Mouse (Mus musculus) MEL (cell line): ENCODE data around the gene Tas2r134. TPM values are rescaled to one million over a fixed set of nuclear protein-coding genes. Genes with fewer than 3 reads are reported as not detected.

Experiments used
- DNase-seq: peaks from one replicate; pipeline ENCODE4 v3.0.0; 2011; ENCODE audit warnings: low read depth, low spot score
- H3K27ac ChIP-seq: 2 replicates; pipeline ENCODE4 v1.5.1; 2012; ENCODE audit warnings: low read depth, mild to moderate bottlenecking, control low read depth, low read length, moderate library complexity; ENCODE audit not compliant: control insufficient read depth
- H3K27me3 ChIP-seq, 2 experiments: fragments of 150-350 bp in 1 of 2; sonication (generic) in 1 of 2; 2 replicates each; pipeline ENCODE4 v1.6.1; 2012; ENCODE audit warnings: low read length in 2 of 2, mild to moderate bottlenecking in 2 of 2, improper control_type of control experiment in 1 of 2, moderate library complexity in 1 of 2; ENCODE audit not compliant: insufficient read depth in 2 of 2, control insufficient read depth in 1 of 2
- H3K36me3 ChIP-seq, 2 experiments: 2 replicates each; pipeline ENCODE4 v1.6.1; 2012 to 2014; ENCODE audit warnings: low read length in 2 of 2, improper control_type of control experiment in 1 of 2, inconsistent platforms in 1 of 2, mild to moderate bottlenecking in 1 of 2; ENCODE audit not compliant: insufficient read depth in 2 of 2, control insufficient read depth in 1 of 2
- H3K4me1 ChIP-seq, 2 experiments: fragments of 150-350 bp in 1 of 2; sonication (generic) in 1 of 2; 2 replicates each; pipeline ENCODE4 v1.6.1; 2012; ENCODE audit warnings: low read length in 2 of 2, improper control_type of control experiment in 1 of 2, mild to moderate bottlenecking in 1 of 2; ENCODE audit not compliant: insufficient read depth in 2 of 2, control insufficient read depth in 1 of 2
- H3K4me3 ChIP-seq, 2 experiments: fragments of 150-350 bp in 1 of 2; sonication (generic) in 1 of 2; 2 replicates each; pipeline ENCODE4 v1.5.1; 2012; ENCODE audit warnings: low read depth in 2 of 2, low read length in 2 of 2, mild to moderate bottlenecking in 2 of 2, moderate library complexity in 2 of 2, control low read depth in 1 of 2, improper control_type of control experiment in 1 of 2; ENCODE audit not compliant: control insufficient read depth in 1 of 2, insufficient read depth in 1 of 2
- H3K79me2 ChIP-seq: 2 replicates; pipeline ENCODE4 v1.6.1; 2012; ENCODE audit warnings: mild to moderate bottlenecking, low read length, moderate library complexity; ENCODE audit not compliant: control insufficient read depth, poor library complexity, insufficient read depth
- H3K9ac ChIP-seq: 2 replicates; pipeline ENCODE4 v1.6.1; 2012; ENCODE audit warnings: low read depth, mild to moderate bottlenecking, control low read depth, low read length, moderate library complexity; ENCODE audit not compliant: control insufficient read depth, poor library complexity, severe bottlenecking
- H3K9me3 ChIP-seq: fragments of 150-350 bp; sonication (generic); replicated peaks from 2 replicates; pipeline ENCODE4 v1.6.1; 2012; ENCODE audit warnings: mild to moderate bottlenecking, low read length, improper control_type of control experiment, moderate library complexity; ENCODE audit not compliant: insufficient read depth
- BHLHE40 ChIP-seq: IDR thresholded peaks from 2 replicates; pipeline ENCODE4 v1.6.1; 2012; ENCODE audit warnings: low read depth, mild to moderate bottlenecking, inconsistent platforms, low read length, improper control_type of control experiment, borderline replicate concordance
- CHD2 ChIP-seq: IDR thresholded peaks from 2 replicates; pipeline ENCODE4 v1.6.1; 2011; ENCODE audit warnings: low read length, improper control_type of control experiment
- E2F4 ChIP-seq: IDR thresholded peaks from 2 replicates; pipeline ENCODE4 v1.6.1; 2011; ENCODE audit warnings: low read depth, low read length, improper control_type of control experiment, borderline replicate concordance
- ELF1 ChIP-seq: IDR thresholded peaks from 2 replicates; pipeline ENCODE4 v1.6.1; 2014; ENCODE audit warnings: low read depth, mild to moderate bottlenecking, inconsistent platforms, low read length, improper control_type of control experiment, moderate library complexity
- EP300 ChIP-seq, 2 experiments: IDR thresholded peaks; 2 replicates each; pipeline ENCODE4 v1.6.1; 2011; ENCODE audit warnings: improper control_type of control experiment in 2 of 2, low read length in 2 of 2, low read depth in 1 of 2, mild to moderate bottlenecking in 1 of 2
- GABPA ChIP-seq: IDR thresholded peaks from 2 replicates; pipeline ENCODE4 v1.6.1; 2012; ENCODE audit warnings: low read depth, mild to moderate bottlenecking, inconsistent platforms, low read length, improper control_type of control experiment, moderate library complexity
- MAFK ChIP-seq: IDR thresholded peaks from 2 replicates; pipeline ENCODE4 v1.6.1; 2011; ENCODE audit warnings: low read depth, mild to moderate bottlenecking, low read length, improper control_type of control experiment, borderline replicate concordance
- MAX ChIP-seq: IDR thresholded peaks from 2 replicates; pipeline ENCODE4 v1.6.1; 2011; ENCODE audit warnings: low read length, improper control_type of control experiment
- MAZ ChIP-seq: IDR thresholded peaks from 2 replicates; pipeline ENCODE4 v1.6.1; 2012; ENCODE audit warnings: low read depth, mild to moderate bottlenecking, inconsistent platforms, low read length, improper control_type of control experiment
- MXI1 ChIP-seq: IDR thresholded peaks from 2 replicates; pipeline ENCODE4 v1.6.1; 2011; ENCODE audit warnings: mild to moderate bottlenecking, low read depth, low read length, improper control_type of control experiment
- MYC ChIP-seq: IDR thresholded peaks from 2 replicates; pipeline ENCODE4 v1.6.1; 2011; ENCODE audit warnings: low read depth, mild to moderate bottlenecking, low read length, improper control_type of control experiment, moderate library complexity
- NELFE ChIP-seq: IDR thresholded peaks from 2 replicates; pipeline ENCODE4 v1.6.1; 2011; ENCODE audit warnings: low read depth, low read length, improper control_type of control experiment
- NRF1 ChIP-seq: IDR thresholded peaks from 2 replicates; pipeline ENCODE4 v1.6.1; 2014; ENCODE audit warnings: low read depth, mild to moderate bottlenecking, inconsistent platforms, low read length, improper control_type of control experiment, moderate library complexity; ENCODE audit not compliant: poor library complexity, insufficient read depth, severe bottlenecking
- POLR2AphosphoS2 ChIP-seq: IDR thresholded peaks from 2 replicates; pipeline ENCODE4 v1.6.1; 2011; ENCODE audit warnings: low read length, improper control_type of control experiment
- RAD21 ChIP-seq: IDR thresholded peaks from 2 replicates; pipeline ENCODE4 v1.6.1; 2011; ENCODE audit warnings: mild to moderate bottlenecking, low read depth, low read length, improper control_type of control experiment
- RCOR1 ChIP-seq: IDR thresholded peaks from 2 replicates; pipeline ENCODE4 v1.6.1; 2012; ENCODE audit warnings: low read depth, mild to moderate bottlenecking, inconsistent platforms, low read length, improper control_type of control experiment
- UBTF ChIP-seq: IDR thresholded peaks from 2 replicates; pipeline ENCODE4 v1.6.1; 2012; ENCODE audit warnings: low read depth, mild to moderate bottlenecking, inconsistent platforms, low read length, improper control_type of control experiment, moderate library complexity, borderline replicate concordance; ENCODE audit not compliant: insufficient read depth
- USF2 ChIP-seq, 2 experiments: IDR thresholded peaks; 2 replicates each; pipeline ENCODE4 v1.6.1; 2011 to 2012; ENCODE audit warnings: improper control_type of control experiment in 2 of 2, low read length in 2 of 2, borderline replicate concordance in 1 of 2, inconsistent platforms in 1 of 2, low read depth in 1 of 2, mild to moderate bottlenecking in 1 of 2; ENCODE audit not compliant: insufficient read depth in 1 of 2
- ZKSCAN1 ChIP-seq: IDR thresholded peaks from 2 replicates; pipeline ENCODE4 v1.6.1; 2012; ENCODE audit warnings: low read depth, mild to moderate bottlenecking, inconsistent platforms, low read length, improper control_type of control experiment, moderate library complexity
- ZMIZ1 ChIP-seq: IDR thresholded peaks from 2 replicates; pipeline ENCODE4 v1.6.1; 2012; ENCODE audit warnings: low read depth, mild to moderate bottlenecking, inconsistent platforms, low read length, improper control_type of control experiment, moderate library complexity
- ZNF384 ChIP-seq: IDR thresholded peaks from 2 replicates; pipeline ENCODE4 v1.6.1; 2012; ENCODE audit warnings: low read depth, mild to moderate bottlenecking, inconsistent platforms, low read length, improper control_type of control experiment
- polyA plus RNA-seq, 2 experiments: library from polyadenylated mRNA; stranded (reverse) in 1 of 2; unstranded in 1 of 2; fragments of >175 nt in 1 of 2; fragments of >200 nt in 1 of 2; gene quantifications; 2 replicates each; pipeline versions ENCODE4 v1.2.1 to v1.2.4; 2012; ENCODE audit warnings: low replicate concordance in 2 of 2, low read depth in 1 of 2; ENCODE audit not compliant: insufficient read length in 2 of 2, insufficient read depth in 1 of 2, missing spikeins in 1 of 2
- total RNA-seq: library from RNA; depleted of rRNA; stranded (reverse); fragments of 300-350 nt; gene quantifications from 2 replicates; pipeline ENCODE4 v1.2.3, GENCODE M21; 2012

Tas2r134 gene
- total and polyA plus RNA-seq, 3 experiments, result not detected

DNA sequence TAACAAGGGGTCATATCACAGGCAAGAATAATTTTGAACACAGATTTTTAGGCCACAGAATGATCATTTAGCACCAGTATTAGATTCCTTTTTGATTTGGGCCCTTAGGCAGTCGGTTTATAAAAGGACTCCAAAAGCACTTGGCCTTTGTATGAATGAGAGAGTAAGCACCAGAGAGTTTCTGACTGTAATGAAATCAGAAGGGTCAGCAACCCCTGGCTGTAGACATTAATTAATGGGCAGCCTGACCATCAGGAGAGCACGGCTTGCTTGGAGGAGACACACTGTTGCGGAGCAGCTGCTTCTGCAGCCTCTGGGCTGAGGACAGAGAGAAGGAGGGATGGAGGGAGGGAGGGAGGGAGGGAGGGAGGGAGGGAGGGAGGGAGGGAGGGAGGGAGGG is 30.4 kb downstream of the Tas2r134 start:
- H3K79me2 ChIP-seq, result no peaks in the 10 kb centered on the region
- no peaks in the 10 kb centered on the region for H3K36me3 ChIP-seq
- DNase-seq, result no peak
- no peaks in the 10 kb centered on the region for H3K9me3 ChIP-seq
- H3K4me3 ChIP-seq, result no peak overlapping the region
- TF ChIP-seq USF2 (IDR thresholded peaks at IDR 0.05; ENCODE audit: borderline replicate concordance in 1 of 2, insufficient read depth in 1 of 2, low read depth in 1 of 2, low read length in 2 of 2), result no peak
- no peak for TF ChIP-seq E2F4
- no peak for TF ChIP-seq GABPA
- TF ChIP-seq RAD21, result no peak
- no peak for TF ChIP-seq NELFE
- TF ChIP-seq ZNF384, result no peak
- TF ChIP-seq ELF1, result no peak
- no peak for TF ChIP-seq MAFK
- TF ChIP-seq MYC, result no peak
- TF ChIP-seq ZKSCAN1, result no peak
- no peaks in the 10 kb centered on the region for H3K4me1 ChIP-seq
- H3K27ac ChIP-seq, result no peak overlapping the region
- H3K9ac ChIP-seq, result no peak overlapping the region
- no peaks in the 10 kb centered on the region for H3K27me3 ChIP-seq

DNA sequence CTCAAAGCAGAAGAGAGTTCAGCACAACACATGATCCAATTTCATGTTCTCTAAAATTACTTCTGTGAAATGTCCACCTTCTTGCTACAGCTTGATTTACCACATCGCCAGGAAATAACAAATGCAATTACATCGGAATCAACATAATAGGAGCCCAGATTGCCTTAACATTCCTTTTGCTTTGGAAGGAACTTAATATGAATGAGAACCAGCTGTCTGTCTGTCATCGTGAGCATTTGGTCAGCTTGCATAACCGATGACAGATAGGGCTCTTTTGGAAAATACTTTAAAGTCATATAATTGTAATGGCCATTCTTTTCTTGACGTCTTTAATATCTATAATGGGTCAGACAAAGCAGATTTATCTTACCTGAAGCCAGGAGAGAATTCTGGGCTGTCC is 31.0 kb downstream of the Tas2r134 start:
- Histone ChIP-seq H3K36me3 (no peaks in the 10 kb centered on the region), H3K4me1 (no peaks in the 10 kb centered on the region), H3K9ac (no peak overlapping the region), H3K4me3 (no peak overlapping the region), H3K9me3 (no peaks in the 10 kb centered on the region), H3K27me3 (no peaks in the 10 kb centered on the region), H3K79me2 (no peaks in the 10 kb centered on the region), H3K27ac (no peak overlapping the region)
- TF ChIP-seq MYC, result no peak
- no peak for TF ChIP-seq RCOR1
- TF ChIP-seq EP300 (IDR thresholded peaks at IDR 0.05; ENCODE audit: low read depth in 1 of 2, low read length in 2 of 2), result no peak
- TF ChIP-seq NELFE, result no peak
- no peak for TF ChIP-seq MAX
- no peak for TF ChIP-seq NRF1
- TF ChIP-seq ELF1, result no peak
- no peak for TF ChIP-seq ZMIZ1
- TF ChIP-seq POLR2AphosphoS2, result no peak
- no peak for TF ChIP-seq E2F4
- TF ChIP-seq CHD2, result no peak
- no peak for TF ChIP-seq UBTF
- no peak for TF ChIP-seq ZNF384
- TF ChIP-seq MXI1, result no peak
- no peak for TF ChIP-seq BHLHE40
- TF ChIP-seq MAZ, result no peak
- DNase-seq, result no peak
